Mouse (Mus musculus) G1E (cell line): ENCODE measurements at regions not wholly inside any gene's neighbourhood (a gene's known extent, or its start where the extent isn't known, plus 50 kb on each side); places are given as distances from the start of the nearest gene placed in this dataset.

Experiments used
- CTCF ChIP-seq: IDR thresholded peaks from 2 replicates; pipeline ENCODE4 v1.5.1; 2012; ENCODE audit warnings: low read depth, low read length, inconsistent platforms, mixed read lengths
- GATA1 ChIP-seq: IDR thresholded peaks from 2 replicates; pipeline ENCODE4 v1.6.1; 2012; ENCODE audit warnings: borderline replicate concordance, low read length, inconsistent platforms, mixed read lengths
- GATA2 ChIP-seq: IDR thresholded peaks from 2 replicates; pipeline ENCODE4 v1.6.1; 2012; ENCODE audit warnings: low read depth, low read length, inconsistent platforms, borderline replicate concordance
- POLR2AphosphoS5 ChIP-seq: IDR thresholded peaks from 2 replicates; pipeline ENCODE4 v1.6.1; 2012; ENCODE audit warnings: low read depth, low read length, inconsistent platforms; ENCODE audit not compliant: insufficient replicate concordance
- TAL1 ChIP-seq: conservative IDR thresholded peaks from 2 replicates; pipeline ENCODE4 v1.6.1; 2012; ENCODE audit warnings: low read depth, low read length, inconsistent platforms, mixed read lengths

DNA sequence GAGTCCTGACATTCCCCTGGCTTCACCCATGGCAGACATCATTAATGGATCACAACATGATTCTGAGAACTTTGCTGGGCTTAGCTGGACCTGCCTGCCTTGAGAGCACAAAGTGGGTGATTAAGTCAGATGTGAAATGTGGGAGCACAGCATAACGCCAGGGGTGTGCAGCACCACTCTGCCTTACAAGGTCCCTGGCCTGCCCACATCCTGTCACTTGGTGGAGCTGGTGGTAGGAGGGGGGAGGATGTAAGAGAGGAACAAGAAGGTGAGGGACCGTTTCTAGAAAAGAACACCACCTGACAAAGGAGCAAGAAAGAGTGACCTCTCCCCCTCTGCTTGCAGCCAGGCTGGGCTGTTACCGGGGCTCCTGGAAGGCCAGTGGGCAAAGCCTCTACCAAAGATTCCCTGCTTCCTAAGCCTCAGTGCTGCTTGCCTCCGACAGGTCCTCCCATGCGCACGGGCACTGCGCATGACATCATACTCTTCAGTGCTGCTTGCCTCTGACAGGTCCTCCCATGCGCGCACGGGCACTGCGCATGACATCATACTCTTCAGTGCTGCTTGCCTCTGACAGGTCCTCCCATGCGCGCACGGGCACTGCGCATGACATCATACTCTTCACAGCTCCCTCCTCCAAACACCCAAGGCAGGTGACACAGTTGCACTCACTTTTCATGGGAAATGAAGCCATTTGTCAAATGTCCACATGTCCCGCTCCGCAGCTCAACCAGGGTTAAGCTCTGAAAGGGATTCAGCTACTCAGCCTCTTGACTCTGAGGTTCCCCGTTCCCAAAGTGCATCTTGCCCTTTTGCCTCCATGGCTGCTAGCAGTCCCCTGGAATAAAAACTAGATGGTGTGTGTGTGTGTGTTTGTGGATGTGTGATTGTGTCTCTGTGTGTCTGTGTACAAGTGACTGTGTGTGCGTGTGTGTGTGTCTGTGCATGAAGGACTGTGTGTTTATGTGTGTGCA is 125.7 kb downstream of the 3100002H09Rik start:
- TF ChIP-seq CTCF (no peak), GATA1 (no peak), GATA2 (no peak), POLR2AphosphoS5 (no peak), TAL1 (no peak)
